In genomic region chr10:59114535-59115291, GRCm38 (mm10) we compare ENCODE assay signal across 9 mouse cellular contexts.
DNase-seq lines count a peak whose midpoint lies in the region; ATAC-seq lines count a peak whose summit lies in the region.
"Had no signal": no experiment of that assay in that cellular context is flagged by ENCODE, and none has a peak within 500 bp of the region (broad histone marks: within the 10 kb centered on the region; RNA-seq: fewer than 3 reads in every experiment).

No protein-coding gene starts in this region.

- DNase-seq in left cerebral cortex, adult 11 months (ENCODE audit: low spot score) = peak; percentile 70
- no peak for DNase-seq in left cerebral cortex, postnatal 4 days
- peak; percentile 55 for DNase-seq in gonadal fat pad, adult 2 months (ENCODE audit: low read depth)
- peak; percentile 19 to 49 for DNase-seq in kidney, postnatal 25 days
- no peak for DNase-seq in cerebellum, postnatal 25 days
- no peak for DNase-seq in hindbrain, embryonic 14.5 days (ENCODE audit: low spot score)
- DNase-seq in retina, embryonic 14.5 days (ENCODE audit: low spot score) = no peak

- no peak overlapping the region for H3K4me2 ChIP-seq in lung, embryonic 16.5 days (ENCODE audit: low read depth, low read length)
- H3K4me2 ChIP-seq in hindbrain, embryonic 14.5 days (replicated peaks) = no peak overlapping the region

- no peak overlapping the region for H3K9ac ChIP-seq in lung, embryonic 16.5 days (ENCODE audit: low read length)
- no peak overlapping the region for H3K9ac ChIP-seq in hindbrain, embryonic 14.5 days

- H3K4me1 ChIP-seq in lung, embryonic 16.5 days (replicated peaks; ENCODE audit: control insufficient read depth, insufficient read depth, low read length) = peaks cover 19% of the 10 kb centered on the region
- no peaks in the 10 kb centered on the region for H3K4me1 ChIP-seq in hindbrain, embryonic 14.5 days (replicated peaks; ENCODE audit: control insufficient read depth, insufficient read depth, low read length)

- ATAC-seq in lung, embryonic 16.5 days (ENCODE audit: low read depth) = peak; percentile 42; the same call in 1 of the 2 replicates
- no peak for ATAC-seq in hindbrain, embryonic 14.5 days (ENCODE audit: low FRiP score)

- peak overlapping the region; percentile 62 for H3K27ac ChIP-seq in lung, embryonic 16.5 days (ENCODE audit: low read length)
- no peak overlapping the region for H3K27ac ChIP-seq in hindbrain, embryonic 14.5 days

- H3K27me3 ChIP-seq in lung, embryonic 16.5 days (ENCODE audit: control insufficient read depth, insufficient read depth, low read depth, low read length) = no peaks in the 10 kb centered on the region
- no peaks in the 10 kb centered on the region for H3K27me3 ChIP-seq in hindbrain, embryonic 14.5 days (ENCODE audit: control insufficient read depth, insufficient read depth, low read length)

- intact Hi-C loops in left cerebral cortex, postnatal 4 days (cut with DNase I) = no loop called here

- H3K9me3 ChIP-seq in lung, embryonic 16.5 days (ENCODE audit: control insufficient read depth, low read length) = 0 out of 2 replicates have a peak, but pooled peaks cover 2% of the 10 kb centered on the region
- no peaks in the 10 kb centered on the region for H3K9me3 ChIP-seq in hindbrain, embryonic 14.5 days (ENCODE audit: control insufficient read depth, low read length)
- H3K9me3 ChIP-seq: G1E had no signal

- WGBS in lung, embryonic 16.5 days = 10% methylated on average over 15 of the region's 15 CpGs
- WGBS in hindbrain, embryonic 14.5 days = 68% methylated on average over 15 of the region's 15 CpGs

- peaks cover 7% of the 10 kb centered on the region; the same call in 1 of the 2 replicates for H3K36me3 ChIP-seq in lung, embryonic 16.5 days (ENCODE audit: control insufficient read depth, insufficient read depth, low read length)
- H3K36me3 ChIP-seq in hindbrain, embryonic 14.5 days (replicated peaks; ENCODE audit: control insufficient read depth, insufficient read depth) = no peaks in the 10 kb centered on the region
- H3K36me3 ChIP-seq: G1E had no signal

- H3K4me3 ChIP-seq in lung, embryonic 16.5 days (ENCODE audit: low read length) = no peak overlapping the region
- no peak overlapping the region for H3K4me3 ChIP-seq in hindbrain, embryonic 14.5 days (replicated peaks; ENCODE audit: low read length)

Comparison
In these comparisons a context has a peak if more than half of its experiments do, and no peak if none do; other contexts are left out.
1. DNase-seq: peak in left cerebral cortex, adult 11 months (single experiment), gonadal fat pad, adult 2 months (single experiment) and kidney, postnatal 25 days (2 of 2); none in left cerebral cortex, postnatal 4 days (single experiment), cerebellum, postnatal 25 days (0 of 2), hindbrain, embryonic 14.5 days (single experiment) and retina, embryonic 14.5 days (single experiment).